Mouse (Mus musculus) E14TG2a.4 (cell line): Measurements from ENCODE around the gene Edaradd.

ENCODE experiments used
- H3K27me3 ChIP-seq: 2 replicates; pipeline ENCODE4 v1.6.1; 2014; ENCODE audit warnings: low read length, control low read depth; ENCODE audit not compliant: insufficient read depth
- H3K36me3 ChIP-seq: 2 replicates; pipeline ENCODE4 v1.6.1; 2014; ENCODE audit warnings: low read length, control low read depth; ENCODE audit not compliant: insufficient read depth
- H3K4me1 ChIP-seq: replicated peaks from 2 replicates; pipeline ENCODE4 v1.6.1; 2014; ENCODE audit warnings: low read depth, low read length, control low read depth
- H3K4me3 ChIP-seq: replicated peaks from 2 replicates; pipeline ENCODE4 v1.5.1; 2014; ENCODE audit warnings: mild to moderate bottlenecking, low read length
- H3K9me3 ChIP-seq: 2 replicates; pipeline ENCODE4 v1.6.1; 2014; ENCODE audit warnings: low read length, control low read depth
- CTCF ChIP-seq: conservative IDR thresholded peaks from 2 replicates; pipeline ENCODE4 v1.5.1; 2014; ENCODE audit warnings: low read length
- NANOG ChIP-seq: IDR thresholded peaks from 2 replicates; pipeline ENCODE4 v1.6.1; 2014; ENCODE audit warnings: borderline replicate concordance, low read length, mixed read lengths
- POU5F1 ChIP-seq: IDR thresholded peaks from 2 replicates; pipeline ENCODE4 v1.6.1; 2014; ENCODE audit warnings: low read length, borderline replicate concordance

Edaradd gene

DNA sequence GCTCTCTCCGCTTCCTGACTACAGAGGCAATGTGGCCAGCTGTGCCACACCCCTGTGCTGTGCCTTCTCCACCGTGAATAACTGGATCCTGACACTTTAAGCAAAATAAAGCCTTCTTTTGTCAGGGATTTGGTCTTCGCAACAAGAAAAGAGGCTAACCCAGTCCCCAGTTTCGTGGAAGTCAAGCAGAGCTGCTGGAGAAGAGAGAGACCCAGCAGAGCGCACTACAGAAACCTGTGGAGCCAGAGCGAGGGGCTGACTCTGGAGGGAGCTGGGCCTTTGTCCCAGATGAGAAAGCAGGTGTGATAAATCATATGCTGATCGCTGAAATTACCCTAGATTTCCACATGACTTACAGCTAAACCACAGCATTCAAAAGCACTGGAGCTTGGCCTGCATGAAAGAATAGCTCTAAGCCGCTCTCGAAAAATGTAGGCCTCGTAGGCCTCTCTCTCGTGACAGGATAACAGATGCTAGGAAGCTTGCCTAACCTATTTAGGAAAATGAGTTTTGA, 16.9 kb downstream of the Edaradd start:
- H3K4me1 ChIP-seq = peaks cover 24% of the 10 kb centered on the region
- H3K4me3 ChIP-seq = no peak overlapping the region
- H3K9me3 ChIP-seq = no peaks in the 10 kb centered on the region
- TF ChIP-seq NANOG (no peak), CTCF (no peak), POU5F1 (no peak)
- H3K27me3 ChIP-seq = 0 out of 2 replicates have a peak, but pooled peaks cover 3% of the 10 kb centered on the region
- no peaks in the 10 kb centered on the region for H3K36me3 ChIP-seq

DNA sequence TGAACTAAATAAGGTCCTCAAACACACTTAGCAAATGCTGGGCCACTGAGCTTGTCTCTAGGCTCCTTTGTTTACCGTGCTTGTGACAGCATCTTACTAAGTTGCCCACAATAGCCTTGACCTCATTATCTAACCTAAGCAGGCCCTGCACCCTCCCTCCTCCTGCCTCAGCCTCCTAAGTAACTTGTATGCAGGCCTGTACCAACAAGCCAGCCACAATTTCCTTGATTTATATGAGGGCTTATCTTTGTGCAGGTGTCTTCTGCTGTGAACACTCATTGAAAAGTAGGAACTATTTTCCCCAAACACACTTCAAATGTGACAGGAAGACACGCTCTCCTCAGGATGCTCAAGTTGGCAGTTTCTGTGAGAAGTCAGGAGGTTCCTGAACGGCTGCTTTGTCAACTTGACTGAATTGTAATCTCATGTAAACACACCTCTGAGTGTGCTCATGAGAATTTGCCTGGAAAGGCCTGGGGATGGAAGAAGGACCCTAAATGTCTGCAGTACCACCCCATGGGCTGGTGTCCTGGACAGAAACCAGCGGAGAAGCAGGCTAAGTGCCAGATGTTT, 17.5 kb downstream of the Edaradd start:
- no peak overlapping the region for H3K4me3 ChIP-seq
- H3K4me1 ChIP-seq = peaks cover 24% of the 10 kb centered on the region
- TF ChIP-seq NANOG = no peak
- no peak for TF ChIP-seq POU5F1
- no peak for TF ChIP-seq CTCF
- no peaks in the 10 kb centered on the region for H3K36me3 ChIP-seq
- H3K9me3 ChIP-seq = no peaks in the 10 kb centered on the region
- 0 out of 2 replicates have a peak, but pooled peaks cover 3% of the 10 kb centered on the region for H3K27me3 ChIP-seq

DNA sequence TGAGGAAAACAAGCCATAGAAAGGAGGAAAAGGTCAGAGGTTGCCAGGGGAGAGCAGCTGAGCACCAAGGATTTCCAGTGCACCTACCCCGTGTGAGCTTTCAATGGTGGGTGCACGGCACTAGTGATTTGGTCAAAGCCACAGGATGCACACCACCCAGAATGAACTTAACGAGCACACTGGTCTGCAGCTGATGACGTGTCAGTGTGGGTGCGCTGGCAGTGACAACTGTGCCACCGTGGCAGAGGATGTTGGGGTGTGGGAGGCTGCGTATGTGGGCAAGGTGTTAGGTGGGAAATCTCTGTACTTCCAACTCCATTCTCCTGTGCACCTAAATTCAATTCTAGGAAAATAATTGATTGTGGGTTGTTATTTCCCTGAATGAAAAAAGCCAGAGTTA, 21.1 kb downstream of the Edaradd start:
- H3K4me1 ChIP-seq = peaks cover 23% of the 10 kb centered on the region
- TF ChIP-seq POU5F1 (no peak), NANOG (no peak), CTCF (no peak)

DNA sequence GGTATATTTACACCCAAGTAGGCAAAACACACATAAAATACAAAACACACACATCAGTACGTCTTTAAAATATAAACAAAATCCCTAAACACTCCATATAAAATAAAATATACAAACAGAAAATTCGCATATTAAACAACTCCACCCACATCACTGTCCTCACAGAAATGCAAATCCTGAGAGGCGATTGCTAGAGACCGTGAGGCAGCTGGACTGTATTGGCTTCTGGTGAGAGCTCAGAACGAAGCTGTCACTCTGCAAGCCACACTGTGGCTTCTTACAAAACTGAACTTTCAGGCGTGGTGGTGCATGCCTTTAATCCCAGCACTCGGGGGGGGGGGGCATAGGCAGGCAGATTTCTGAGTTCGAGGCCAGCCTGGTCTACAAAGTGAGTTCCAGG, 22.4 kb downstream of the Edaradd start:
- no peak for TF ChIP-seq POU5F1
- no peak for TF ChIP-seq CTCF
- TF ChIP-seq NANOG = no peak
- no peaks in the 10 kb centered on the region for H3K9me3 ChIP-seq
- H3K27me3 ChIP-seq = no peaks in the 10 kb centered on the region
- H3K4me3 ChIP-seq = no peak overlapping the region
- peaks cover 18% of the 10 kb centered on the region for H3K4me1 ChIP-seq
- no peaks in the 10 kb centered on the region for H3K36me3 ChIP-seq

More for the DNA sequence above, 21.1 kb downstream of the Edaradd start:
- Histone ChIP-seq H3K9me3 (no peaks in the 10 kb centered on the region), H3K27me3 (no peaks in the 10 kb centered on the region), H3K4me3 (no peak overlapping the region), H3K36me3 (no peaks in the 10 kb centered on the region)

DNA sequence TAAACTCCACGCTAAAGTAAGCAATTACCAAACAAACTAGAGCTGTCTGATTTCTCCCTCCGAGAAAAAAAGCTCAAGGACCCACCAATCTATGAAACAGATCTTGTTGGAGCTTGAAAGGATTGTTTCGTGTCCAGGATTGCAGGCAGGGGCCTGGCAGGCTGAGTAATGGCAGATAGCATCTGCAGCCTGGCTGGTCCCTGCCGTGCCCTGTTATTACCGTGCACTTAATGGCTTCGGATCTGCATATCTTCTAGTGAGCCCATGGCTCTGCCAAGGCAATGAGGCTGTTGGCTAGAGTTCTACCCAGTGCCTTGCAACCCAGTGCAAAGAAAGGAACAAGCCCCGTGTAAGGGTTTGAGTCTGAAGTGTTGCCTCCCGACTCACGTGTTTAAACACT, 25.5 kb downstream of the Edaradd start:
- H3K9me3 ChIP-seq = no peaks in the 10 kb centered on the region
- H3K27me3 ChIP-seq = no peaks in the 10 kb centered on the region
- H3K4me1 ChIP-seq = peaks cover 9% of the 10 kb centered on the region; the same call in 1 of the 2 replicates
- no peaks in the 10 kb centered on the region for H3K36me3 ChIP-seq
- TF ChIP-seq CTCF (no peak), POU5F1 (no peak), NANOG (no peak)
- no peak overlapping the region for H3K4me3 ChIP-seq

DNA sequence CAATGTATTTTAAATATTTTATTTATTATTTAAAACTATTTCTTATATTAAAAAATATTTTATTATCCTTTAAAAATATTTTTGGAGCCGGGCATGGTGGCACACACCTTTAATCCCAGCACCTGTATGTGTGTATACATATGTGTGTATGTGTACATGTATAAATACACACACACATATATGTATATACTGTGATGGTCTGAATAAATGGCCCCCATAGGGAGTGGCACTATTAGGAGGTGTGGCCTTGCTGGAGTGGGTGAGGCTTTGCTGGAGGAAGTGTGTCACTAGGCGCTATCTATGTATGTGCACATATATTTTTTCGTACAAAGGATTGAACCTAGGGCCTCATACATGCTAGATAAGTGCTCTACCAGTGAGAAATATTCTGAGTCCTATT, 27.7 kb downstream of the Edaradd start:
- H3K9me3 ChIP-seq = no peaks in the 10 kb centered on the region
- H3K4me1 ChIP-seq = peaks cover 9% of the 10 kb centered on the region; the same call in 1 of the 2 replicates
- H3K36me3 ChIP-seq = no peaks in the 10 kb centered on the region
- TF ChIP-seq CTCF = no peak
- TF ChIP-seq POU5F1 = no peak
- TF ChIP-seq NANOG = no peak
- H3K4me3 ChIP-seq = no peak overlapping the region
- no peaks in the 10 kb centered on the region for H3K27me3 ChIP-seq

DNA sequence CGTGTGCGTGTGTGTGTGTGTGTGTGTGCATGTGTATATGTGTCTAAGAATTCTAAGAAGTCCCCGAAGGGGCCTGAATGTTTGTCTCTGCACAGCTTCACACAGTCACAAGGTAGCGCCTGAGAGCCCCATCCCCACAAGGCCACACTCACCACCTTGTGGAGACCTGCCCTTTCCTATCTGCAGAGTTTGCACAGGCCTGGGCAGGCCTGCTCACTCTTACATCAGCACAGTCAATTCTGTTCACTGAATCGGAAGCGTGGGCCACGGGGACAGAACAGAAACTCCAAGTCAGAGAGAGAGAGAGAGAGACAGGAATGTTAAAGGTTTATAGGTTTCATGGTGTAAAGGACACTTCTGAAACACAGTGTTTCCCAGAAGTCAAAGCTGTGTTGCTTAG, 34.6 kb downstream of the Edaradd start:
- Histone ChIP-seq H3K36me3 (no peaks in the 10 kb centered on the region), H3K4me1 (peaks cover 8% of the 10 kb centered on the region), H3K4me3 (no peak overlapping the region), H3K27me3 (no peaks in the 10 kb centered on the region; the same call in 1 of the 2 replicates), H3K9me3 (no peaks in the 10 kb centered on the region)
- TF ChIP-seq NANOG = no peak

DNA sequence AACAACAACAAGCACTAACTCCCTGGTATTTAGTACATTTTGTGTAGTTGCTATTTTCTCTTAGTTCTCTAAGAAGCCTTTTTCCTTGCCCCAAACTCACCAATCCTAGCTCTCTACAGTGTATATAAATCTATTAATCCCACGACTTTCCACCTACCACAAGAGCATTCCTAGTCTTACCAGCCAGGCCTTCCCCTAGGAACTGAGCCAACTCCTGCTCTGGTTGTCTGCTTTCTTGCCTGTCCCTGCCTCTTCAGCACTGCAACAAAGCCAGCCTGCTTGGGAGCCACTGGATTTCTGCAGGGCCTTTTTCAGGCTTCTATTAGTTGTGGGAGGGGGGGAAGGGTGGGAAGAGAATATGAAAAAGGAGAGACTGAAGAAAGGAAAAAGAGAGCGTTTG, 35.0 kb downstream of the Edaradd start:
- H3K4me1 ChIP-seq = peaks cover 12% of the 10 kb centered on the region
- no peaks in the 10 kb centered on the region; the same call in 1 of the 2 replicates for H3K27me3 ChIP-seq
- H3K9me3 ChIP-seq = no peaks in the 10 kb centered on the region
- no peak overlapping the region for H3K4me3 ChIP-seq
- TF ChIP-seq POU5F1 (no peak), NANOG (no peak), CTCF (no peak)
- H3K36me3 ChIP-seq = no peaks in the 10 kb centered on the region

DNA sequence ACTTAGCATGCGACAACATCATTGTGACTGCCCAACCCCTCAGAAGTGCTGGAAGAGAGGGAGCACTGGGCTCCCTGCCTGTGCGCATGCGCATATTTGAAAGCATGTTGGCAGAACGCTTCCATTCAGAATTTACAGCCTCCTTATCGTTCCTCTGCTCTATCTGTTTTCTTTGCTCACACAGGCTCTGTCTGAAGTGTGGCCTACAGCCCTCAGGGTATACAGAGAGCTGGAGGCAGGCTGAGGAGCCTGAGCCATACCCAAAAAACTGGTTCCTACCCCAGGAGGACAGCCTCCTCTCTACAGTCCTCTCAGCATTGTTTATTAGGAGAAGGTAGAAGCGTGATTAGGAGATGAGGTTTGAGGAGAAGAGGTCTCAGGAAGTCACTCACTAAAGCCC, 40.4 kb downstream of the Edaradd start:
- TF ChIP-seq CTCF = no peak
- TF ChIP-seq NANOG = no peak
- TF ChIP-seq POU5F1 = no peak
- Histone ChIP-seq H3K4me1 (peaks cover 37% of the 10 kb centered on the region), H3K9me3 (no peaks in the 10 kb centered on the region), H3K27me3 (peaks cover 14% of the 10 kb centered on the region), H3K36me3 (no peaks in the 10 kb centered on the region), H3K4me3 (no peak overlapping the region)
